Mouse (Mus musculus) left cerebral cortex, adult 11 months (tissue): ENCODE data around the gene Efnb1.
A peak's percentile ranks its signal among the peaks of the same experiment; 100 is the strongest.
"Not testable (repeated sequence)": the region's sequence is repeated elsewhere in the genome, so short reads cannot be mapped to it uniquely, and the experiment has no call there.

ENCODE experiments used
- DNase-seq: peaks from one replicate; pipeline ENCODE4 v3.0.0; 2022; ENCODE audit warnings: low spot score

Efnb1 gene

DNA sequence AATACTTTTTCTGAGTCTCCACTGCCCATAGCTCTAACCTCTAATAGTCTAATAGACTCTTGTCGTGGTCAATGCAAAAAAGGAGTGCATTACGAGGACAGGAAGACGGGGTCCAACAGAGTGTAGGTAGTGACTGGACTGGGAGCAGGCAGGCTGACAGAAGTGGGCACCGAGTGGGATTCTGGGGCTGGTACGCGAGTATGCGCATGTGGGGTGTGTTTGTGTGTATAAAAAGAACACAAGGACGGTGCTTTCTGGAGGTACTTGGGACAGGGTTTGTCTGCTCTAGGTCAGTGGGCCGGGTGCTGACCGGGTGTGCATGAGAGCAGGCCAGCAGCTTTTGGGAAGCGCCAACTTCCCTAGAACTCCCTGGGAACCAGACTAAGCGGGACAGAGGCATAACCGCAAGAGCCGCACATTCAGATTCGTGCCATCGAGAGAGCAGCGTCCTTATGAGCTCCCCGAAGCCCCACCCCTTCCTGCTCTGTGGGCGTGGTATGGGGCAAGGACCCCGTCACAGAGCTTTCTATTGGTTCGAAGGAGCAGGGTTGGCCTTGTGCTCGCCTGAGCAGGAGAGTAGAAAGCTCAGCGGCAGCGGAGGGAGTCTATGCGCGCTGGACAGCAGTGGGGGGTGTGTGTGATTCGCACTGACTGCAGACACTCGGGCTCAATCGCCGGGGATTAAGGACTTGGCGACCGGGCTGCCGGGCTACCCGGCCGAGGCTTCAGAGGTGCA lies at the start of gene Efnb1:
Efnb1 (plus strand) TSS at position 608 of the 736 bp plus-strand sequence.
- DNase-seq, result peak; percentile 83

DNA sequence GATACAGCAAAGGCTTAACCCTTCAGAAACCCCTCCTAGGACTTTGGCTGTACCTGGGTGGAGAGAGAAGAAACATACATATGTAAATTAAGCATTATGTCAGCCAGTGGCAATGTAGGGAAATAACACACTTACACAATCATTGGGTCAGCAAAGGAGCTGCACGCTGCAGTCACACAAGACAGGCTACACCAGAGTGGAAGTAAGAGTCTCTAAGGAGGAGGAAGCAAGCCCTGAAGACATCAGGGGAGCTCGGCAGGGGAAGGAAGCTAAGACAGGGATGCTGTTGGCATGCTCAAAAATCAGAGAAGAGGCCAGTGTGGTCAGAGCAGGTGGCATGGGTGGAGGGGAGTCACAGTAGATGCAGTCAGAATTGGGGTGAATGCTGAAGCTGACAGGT lies 43.2 kb upstream of the Efnb1 start:
- no peak for DNase-seq

GRCm38 (mm10) chrX:99111088-99111724 lies 24.7 kb upstream of the Efnb1 start:
- DNase-seq, result not testable (repeated sequence)

DNA sequence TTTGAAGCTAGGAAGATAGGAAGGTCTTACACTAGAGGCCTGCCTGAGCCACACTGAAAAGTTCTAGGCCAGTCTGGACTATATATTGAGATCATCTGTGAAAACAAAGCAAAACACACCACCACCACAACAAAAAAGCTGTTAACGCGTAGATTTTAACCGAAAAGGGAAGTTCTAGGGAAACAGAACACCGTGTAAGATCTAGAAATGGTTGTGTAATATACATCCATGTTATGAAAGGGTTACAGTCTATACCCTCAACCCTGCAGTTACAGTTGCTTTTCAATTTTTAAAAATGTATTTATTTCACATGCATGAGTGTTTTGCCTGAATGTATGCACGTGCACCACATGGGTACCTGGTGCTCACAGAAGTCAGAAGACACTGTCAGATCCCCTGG lies 16.4 kb upstream of the Efnb1 start:
- no peak for DNase-seq

DNA sequence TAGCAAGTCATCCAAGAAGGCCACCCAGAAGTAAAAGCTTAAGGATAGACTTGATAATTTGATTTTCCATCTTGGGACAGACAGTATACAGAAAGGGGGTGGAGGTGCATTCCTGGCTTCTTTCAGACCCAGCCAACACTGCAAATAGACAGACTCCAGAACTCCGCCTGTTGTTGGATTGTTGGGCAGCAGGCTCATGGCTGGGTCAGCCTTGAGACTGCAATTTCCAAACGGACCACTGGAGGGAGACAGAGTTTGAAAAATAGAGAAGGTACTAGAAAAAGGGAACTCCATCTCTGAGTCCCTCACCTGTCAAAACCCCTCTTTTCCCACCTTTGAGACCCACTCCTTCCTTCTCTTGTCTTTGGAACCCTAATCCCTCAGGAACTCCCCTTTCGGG lies 5.9 kb upstream of the Efnb1 start:
- DNase-seq, result peak; percentile 23

GRCm38 (mm10) chrX:99132573-99132972 lies 3.4 kb upstream of the Efnb1 start:
- no peak for DNase-seq

GRCm38 (mm10) chrX:99134891-99135290 lies 1.0 kb upstream of the Efnb1 start:
- peak; percentile 76 for DNase-seq

DNA sequence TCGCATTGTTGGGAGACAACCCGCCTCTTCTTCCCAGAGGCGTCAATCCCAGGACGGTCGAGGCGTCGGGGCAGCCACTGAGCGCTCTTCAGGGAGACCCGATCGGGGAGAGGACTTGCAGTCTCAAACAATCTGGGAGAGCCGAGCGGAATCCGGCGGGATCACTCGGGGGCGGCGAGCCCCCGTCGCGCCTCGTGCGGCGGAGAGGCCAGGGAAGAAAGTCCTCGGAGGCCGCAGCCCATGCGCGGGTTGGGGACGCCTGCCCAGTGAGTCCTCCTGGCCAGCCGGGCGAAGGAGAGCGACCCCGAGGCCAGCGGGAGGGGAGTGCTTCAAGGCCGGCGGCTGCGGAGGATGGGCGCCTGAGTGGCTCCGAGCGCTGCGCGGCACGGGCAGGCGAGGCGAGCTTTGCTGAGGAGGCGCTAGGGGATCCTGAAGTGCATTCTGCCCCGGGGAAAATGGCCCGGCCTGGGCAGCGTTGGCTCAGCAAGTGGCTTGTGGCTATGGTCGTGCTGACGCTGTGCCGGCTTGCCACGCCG lies 569 bp downstream of the Efnb1 start:
- no peak for DNase-seq

- no peak for DNase-seq
Measured at GRCm38 (mm10) chrX:99137143-99137870, 1.4 kb downstream of the Efnb1 start.

GRCm38 (mm10) chrX:99137928-99138740 lies 2.2 kb downstream of the Efnb1 start:
- no peak for DNase-seq

- DNase-seq, result peak; percentile 22
Measured at GRCm38 (mm10) chrX:99141079-99141478, 5.1 kb downstream of the Efnb1 start.

GRCm38 (mm10) chrX:99141900-99142299 lies 6.0 kb downstream of the Efnb1 start:
- DNase-seq, result no peak

GRCm38 (mm10) chrX:99145561-99145960 lies 9.6 kb downstream of the Efnb1 start:
- DNase-seq, result no peak

- no peak for DNase-seq
Measured at GRCm38 (mm10) chrX:99148061-99148905, 12.4 kb downstream of the Efnb1 start.

- no peak for DNase-seq
Measured at GRCm38 (mm10) chrX:99149047-99149446, 13.1 kb downstream of the Efnb1 start.

- no peak for DNase-seq
Measured at GRCm38 (mm10) chrX:99149900-99150299, 14.0 kb downstream of the Efnb1 start.

DNA sequence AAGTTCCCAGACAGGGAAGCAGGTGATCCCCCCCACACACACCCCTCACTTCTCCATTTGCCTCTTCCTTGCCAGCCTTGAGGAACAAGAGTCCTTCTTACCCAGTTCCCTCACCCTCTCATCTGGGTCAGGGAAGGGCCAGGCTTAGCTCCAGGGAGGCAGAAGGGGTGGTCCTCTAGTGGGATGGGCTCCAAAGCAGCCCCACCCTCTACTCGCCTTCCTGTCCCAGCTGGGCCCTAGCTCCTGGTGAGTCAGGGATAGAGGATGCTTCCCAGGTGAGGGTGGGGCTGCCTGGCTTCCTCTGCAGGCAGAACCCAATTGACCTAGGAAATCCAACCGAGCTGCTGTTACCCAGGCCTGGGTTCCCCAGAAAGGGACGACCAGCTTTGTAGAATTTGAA lies 14.8 kb downstream of the Efnb1 start:
- no peak for DNase-seq

DNA sequence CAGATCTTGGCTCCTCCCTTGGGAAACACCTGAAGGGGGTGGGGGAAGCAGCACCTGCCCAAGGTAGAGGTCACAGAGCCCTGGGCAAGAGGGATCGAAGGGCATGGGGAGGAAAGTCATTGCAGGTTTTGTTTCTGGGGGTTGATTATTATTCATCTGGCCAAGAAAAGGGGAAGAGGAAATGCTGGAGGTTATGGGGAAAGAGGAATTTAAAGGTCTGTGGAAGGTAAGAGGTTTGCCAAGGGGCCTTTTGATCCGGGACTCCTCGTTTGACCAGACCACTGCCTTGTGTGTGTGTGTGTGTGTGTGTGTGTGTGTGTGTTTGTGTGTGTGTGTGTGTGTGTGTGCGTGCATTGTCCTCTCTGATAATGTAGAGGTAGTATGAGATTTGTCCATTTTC lies 15.5 kb downstream of the Efnb1 start:
- DNase-seq, result no peak

- no peak for DNase-seq
Measured at GRCm38 (mm10) chrX:99152141-99152540, 16.2 kb downstream of the Efnb1 start.

- DNase-seq, result no peak
Measured at GRCm38 (mm10) chrX:99152566-99153265, 16.8 kb downstream of the Efnb1 start.
